Mouse (Mus musculus) heart, embryonic 13.5 days (tissue): ENCODE measurements at regions not wholly inside any gene's neighbourhood (a gene's known extent, or its start where the extent isn't known, plus 50 kb on each side); places are given as distances from the start of the nearest gene placed in this dataset.

ENCODE experiments used
- ATAC-seq: fragments of 200-750 bp; cut with Nextera tagmentation; 2 replicates; pipeline ENCODE4 v1.8.0; 2017; ENCODE audit warnings: moderate TSS enrichment; ENCODE audit not compliant: insufficient number of reproducible peaks, low FRiP score, low TSS enrichment; ENCODE audit errors: extremely low read depth
- H3K27ac ChIP-seq: fragments of 300-500 bp; sonication (generic); replicated peaks from 2 replicates; pipeline ENCODE4 v1.5.1; 2015; ENCODE audit warnings: moderate library complexity, mild to moderate bottlenecking, inconsistent platforms
- H3K27me3 ChIP-seq: fragments of 300-500 bp; sonication (generic); replicated peaks from 2 replicates; pipeline ENCODE4 v1.6.1; 2015; ENCODE audit warnings: mild to moderate bottlenecking, inconsistent platforms
- H3K36me3 ChIP-seq: fragments of 300-500 bp; sonication (generic); 2 replicates; pipeline ENCODE4 v1.6.1; 2015; ENCODE audit warnings: mild to moderate bottlenecking, inconsistent platforms
- H3K4me1 ChIP-seq: fragments of 300-500 bp; sonication (generic); 2 replicates; pipeline ENCODE4 v1.6.1; 2015; ENCODE audit warnings: inconsistent platforms
- H3K4me2 ChIP-seq: fragments of 300-500 bp; sonication (generic); 2 replicates; pipeline ENCODE4 v1.6.1; 2015; ENCODE audit warnings: inconsistent platforms, mild to moderate bottlenecking, moderate library complexity
- H3K4me3 ChIP-seq: fragments of 300-500 bp; sonication (generic); 2 replicates; pipeline ENCODE4 v1.5.1; 2015; ENCODE audit warnings: moderate library complexity, mild to moderate bottlenecking, inconsistent platforms
- H3K9ac ChIP-seq: fragments of 300-500 bp; sonication (generic); 2 replicates; pipeline ENCODE4 v1.6.1; 2015; ENCODE audit warnings: inconsistent platforms, mild to moderate bottlenecking, moderate library complexity
- H3K9me3 ChIP-seq: fragments of 300-500 bp; sonication (generic); 2 replicates; pipeline ENCODE4 v1.6.1; 2016; ENCODE audit warnings: inconsistent platforms
- WGBS: fragments of 180-500 bp; shearing (Covaris S2); methylation state at CpG from one replicate; pipeline ENCODE4 v1.1.7; 2015; ENCODE audit warnings: mixed read lengths; 5-methylcytosine and 5-hydroxymethylcytosine counted together

- 61% methylated on average over 2 of the region's 3 CpGs for WGBS
- no peak overlapping the region for H3K27ac ChIP-seq
- no peak overlapping the region for H3K9ac ChIP-seq
- no peak for ATAC-seq
- H3K4me2 ChIP-seq, result no peak overlapping the region
- no peaks in the 10 kb centered on the region for H3K9me3 ChIP-seq
- H3K4me3 ChIP-seq, result no peak overlapping the region
- peaks cover 11% of the 10 kb centered on the region for H3K4me1 ChIP-seq
- peaks cover 12% of the 10 kb centered on the region; the same call in 1 of the 2 replicates for H3K27me3 ChIP-seq
- H3K36me3 ChIP-seq, result no peaks in the 10 kb centered on the region
Observed at GRCm38 (mm10) chr2:93115303-93115702, 69.3 kb upstream of the Prdm11 start.

GRCm38 (mm10) chr2:93113929-93114328 lies 68.0 kb upstream of the Prdm11 start:
- Histone ChIP-seq H3K4me1 (peaks cover 11% of the 10 kb centered on the region), H3K27ac (no peak overlapping the region), H3K4me3 (no peak overlapping the region), H3K9ac (no peak overlapping the region), H3K36me3 (no peaks in the 10 kb centered on the region), H3K9me3 (no peaks in the 10 kb centered on the region), H3K4me2 (no peak overlapping the region), H3K27me3 (peaks cover 23% of the 10 kb centered on the region)
- ATAC-seq, result no peak
- WGBS, result 77% methylated on average over 7 of the region's 7 CpGs

GRCm38 (mm10) chr2:93112320-93112719 lies 66.4 kb upstream of the Prdm11 start:
- Histone ChIP-seq H3K9me3 (no peaks in the 10 kb centered on the region), H3K4me3 (no peak overlapping the region), H3K4me1 (peaks cover 11% of the 10 kb centered on the region), H3K27me3 (peaks cover 26% of the 10 kb centered on the region), H3K27ac (no peak overlapping the region; the same call in 1 of the 2 replicates), H3K36me3 (no peaks in the 10 kb centered on the region), H3K9ac (no peak overlapping the region), H3K4me2 (no peak overlapping the region)
- 9% methylated on average over 7 of the region's 7 CpGs for WGBS
- ATAC-seq, result no peak

GRCm38 (mm10) chr2:93110898-93111297 lies 64.9 kb upstream of the Prdm11 start:
- ATAC-seq, result no peak
- H3K9me3 ChIP-seq, result no peaks in the 10 kb centered on the region
- H3K4me2 ChIP-seq, result no peak overlapping the region
- H3K9ac ChIP-seq, result no peak overlapping the region
- H3K27ac ChIP-seq, result no peak overlapping the region
- peaks cover 11% of the 10 kb centered on the region for H3K4me1 ChIP-seq
- 84% methylated on average over 5 of the region's 5 CpGs for WGBS
- no peaks in the 10 kb centered on the region for H3K36me3 ChIP-seq
- peaks cover 38% of the 10 kb centered on the region for H3K27me3 ChIP-seq
- H3K4me3 ChIP-seq, result no peak overlapping the region

GRCm38 (mm10) chr2:93106581-93106980 lies 60.6 kb upstream of the Prdm11 start:
- Histone ChIP-seq H3K36me3 (no peaks in the 10 kb centered on the region), H3K9ac (no peak overlapping the region), H3K4me2 (no peak overlapping the region), H3K27me3 (peaks cover 36% of the 10 kb centered on the region), H3K9me3 (no peaks in the 10 kb centered on the region), H3K4me1 (0 out of 2 replicates have a peak, but pooled peaks cover under 1% of the 10 kb centered on the region), H3K4me3 (no peak overlapping the region), H3K27ac (no peak overlapping the region)
- ATAC-seq, result no peak
- 68% methylated on average over 6 of the region's 6 CpGs for WGBS

GRCm38 (mm10) chr2:93101991-93102390 lies 56.0 kb upstream of the Prdm11 start:
- Histone ChIP-seq H3K36me3 (no peaks in the 10 kb centered on the region), H3K27me3 (peaks cover 9% of the 10 kb centered on the region), H3K4me1 (peaks cover 23% of the 10 kb centered on the region), H3K4me3 (no peak overlapping the region), H3K9ac (no peak overlapping the region), H3K27ac (no peak overlapping the region), H3K9me3 (no peaks in the 10 kb centered on the region), H3K4me2 (no peak overlapping the region)
- no peak for ATAC-seq
- WGBS, result 75% methylated on average over 8 of the region's 8 CpGs

GRCm38 (mm10) chr2:93099780-93100179 lies 53.8 kb upstream of the Prdm11 start:
- Histone ChIP-seq H3K4me1 (peaks cover 23% of the 10 kb centered on the region), H3K36me3 (no peaks in the 10 kb centered on the region), H3K9me3 (no peaks in the 10 kb centered on the region), H3K9ac (no peak overlapping the region), H3K27me3 (no peaks in the 10 kb centered on the region), H3K4me3 (no peak overlapping the region), H3K27ac (peak overlapping the region; percentile 1; the same call in 1 of the 2 replicates), H3K4me2 (peak overlapping the region; percentile 11)
- WGBS, result 7% methylated on average over 3 of the region's 3 CpGs
- ATAC-seq, result peak; percentile 56; the same call in 1 of the 2 replicates

- Histone ChIP-seq H3K36me3 (no peaks in the 10 kb centered on the region), H3K9me3 (no peaks in the 10 kb centered on the region)
- WGBS, result 90% methylated on average over 2 of the region's 2 CpGs
Observed at GRCm38 (mm10) chr2:93097016-93097415, 51.0 kb upstream of the Prdm11 start.

GRCm38 (mm10) chr2:93096078-93096729 lies 50.2 kb upstream of the Prdm11 start:
- Histone ChIP-seq H3K4me1 (peaks cover 23% of the 10 kb centered on the region), H3K4me3 (no peak overlapping the region), H3K27ac (no peak overlapping the region), H3K9ac (no peak overlapping the region), H3K27me3 (no peaks in the 10 kb centered on the region), H3K9me3 (no peaks in the 10 kb centered on the region), H3K4me2 (no peak overlapping the region), H3K36me3 (no peaks in the 10 kb centered on the region)
- WGBS, result 67% methylated on average over 6 of the region's 6 CpGs
- no peak for ATAC-seq

More at GRCm38 (mm10) chr2:93097016-93097415, 51.0 kb upstream of the Prdm11 start:
- no peak overlapping the region for H3K4me2 ChIP-seq
- H3K9ac ChIP-seq, result no peak overlapping the region
- no peak overlapping the region for H3K27ac ChIP-seq
- H3K27me3 ChIP-seq, result no peaks in the 10 kb centered on the region
- H3K4me1 ChIP-seq, result peaks cover 23% of the 10 kb centered on the region
- ATAC-seq, result no peak
- H3K4me3 ChIP-seq, result no peak overlapping the region
